Mouse (Mus musculus): Measurements from ENCODE around the gene Rps11.

- TF ChIP-seq POLR2A (IDR thresholded peaks at IDR 0.05; ENCODE audit: low read depth, low read length) (no peak), CTCF (conservative IDR thresholded peaks at IDR 0.05; ENCODE audit: insufficient read depth, insufficient read length, low read depth, low read length) (no peak)
These were observed 33.8 kb downstream of the Rps11 start for GRCm38 (mm10) chr7:45090251-45090977.

Measured in kidney, adult 2 months (tissue).